Mouse (Mus musculus): ENCODE results near the gene Pde11a. TPM values are rescaled to one million over a fixed set of nuclear protein-coding genes. Genes with fewer than 3 reads are reported as not detected.

Pde11a gene
- total and polyA plus RNA-seq, 3 experiments: 0.04 to 2.3 (median 0.38) TPM

DNA sequence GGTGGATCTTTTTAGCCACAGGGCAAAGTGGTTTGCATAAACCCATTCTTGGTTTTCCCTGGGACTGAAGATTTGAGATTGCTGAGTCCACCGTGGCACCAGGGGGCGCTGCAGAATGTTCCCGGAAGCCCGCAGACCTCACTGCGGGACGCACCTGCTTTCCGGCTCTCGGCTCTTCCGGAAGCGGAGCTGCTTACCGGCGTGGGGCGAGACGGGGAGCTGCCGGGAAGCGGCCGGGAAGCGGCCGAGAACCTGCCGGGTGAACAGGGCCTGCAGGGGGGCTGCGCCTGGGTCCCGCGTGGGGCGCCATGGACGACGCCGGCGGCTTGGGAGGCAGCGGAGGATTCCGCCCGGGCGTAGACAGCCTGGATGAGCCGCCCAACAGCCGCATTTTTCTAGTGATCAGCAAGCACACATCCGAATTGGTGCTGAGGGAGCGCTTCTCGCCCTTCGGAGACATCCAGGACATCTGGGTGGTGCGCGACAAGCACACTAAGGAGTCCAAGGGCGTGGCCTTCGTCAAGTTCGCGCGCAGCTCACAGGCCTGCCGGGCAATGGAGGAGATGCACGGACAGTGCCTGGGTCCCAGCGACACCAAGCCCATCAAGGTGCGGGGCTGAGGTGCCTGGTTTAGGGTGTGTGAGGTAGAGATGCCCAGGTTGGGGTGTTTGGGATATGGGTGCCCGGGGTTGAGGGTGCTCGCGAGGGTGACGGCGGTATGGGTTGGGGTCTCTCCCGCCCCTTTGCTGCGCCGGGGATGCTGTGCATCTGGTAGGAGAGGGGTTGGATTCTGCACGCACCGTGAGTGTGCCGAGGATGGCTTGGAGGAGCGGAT is 31.5 kb upstream of the Pde11a start, which contains the start of gene Rbm45:
Gene Rbm45, plus strand, starts transcription at position 164 of the 835 bp plus-strand sequence.
- H3K4me1 ChIP-seq (ENCODE audit: insufficient read depth, low read depth, low read length): peaks cover 14% of the 10 kb centered on the region
- H3K36me3 ChIP-seq (replicated peaks): peaks cover 33% of the 10 kb centered on the region
- DNase-seq (ENCODE audit: low spot score) (peak; percentile 74), ATAC-seq (ENCODE audit: extremely low read depth, insufficient number of reproducible peaks, low FRiP score, poor library complexity, severe bottlenecking) (peak; percentile 49)
- no peaks in the 10 kb centered on the region for H3K27me3 ChIP-seq (ENCODE audit: insufficient read depth, low read length)
- peak within 1 kb of the TSS; percentile 98 for H3K4me3 ChIP-seq (ENCODE audit: low read depth, low read length)
- no peaks in the 10 kb centered on the region for H3K9me3 ChIP-seq (replicated peaks)
- TF ChIP-seq POLR2AphosphoS5 (IDR thresholded peaks at IDR 0.05; ENCODE audit: insufficient replicate concordance, low read depth, low read length) (no peak), CTCF (IDR thresholded peaks at IDR 0.05; ENCODE audit: low read depth, low read length) (peak; percentile 48)

DNA sequence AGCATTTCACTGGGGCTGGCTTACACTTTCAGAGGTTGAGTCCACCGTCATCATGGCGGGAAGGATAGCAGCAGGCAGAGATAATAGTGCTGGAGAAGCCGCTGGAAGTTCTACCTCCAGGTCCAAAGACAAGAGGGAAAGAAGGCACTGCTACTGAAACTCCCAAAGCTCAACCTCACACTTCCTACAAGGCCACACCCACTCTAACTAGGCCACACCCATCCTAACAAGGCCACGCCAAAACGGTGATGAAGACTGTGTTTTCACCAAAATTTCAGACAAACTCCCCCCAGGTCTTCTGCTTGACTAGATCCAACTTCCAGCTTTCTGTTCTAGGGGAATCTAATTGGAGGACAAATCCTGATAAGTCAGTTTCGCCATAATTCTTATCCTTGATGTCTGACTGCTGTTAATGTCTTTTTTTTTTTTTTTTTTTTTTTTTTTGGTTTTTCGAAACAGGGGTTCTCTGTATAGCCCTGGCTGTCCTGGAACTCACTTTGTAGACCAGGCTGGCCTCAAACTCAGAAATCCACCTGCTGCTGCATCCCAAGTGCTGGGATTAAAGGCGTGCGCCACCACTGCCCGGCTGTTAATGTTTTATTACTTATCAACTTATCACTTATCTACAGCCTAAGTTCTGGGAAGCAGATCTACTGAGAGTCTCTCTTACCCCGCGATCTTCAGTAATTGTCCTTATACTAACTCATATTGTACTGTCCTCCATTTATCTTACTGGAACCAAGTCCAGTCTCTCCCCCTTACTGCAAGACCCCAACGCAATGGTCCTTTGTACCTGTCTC is 30.5 kb upstream of the Pde11a start:
- TF ChIP-seq GATA2 (IDR thresholded peaks at IDR 0.05; ENCODE audit: borderline replicate concordance, low read depth, low read length) (no peak), TAL1 (conservative IDR thresholded peaks at IDR 0.05; ENCODE audit: low read depth, low read length) (no peak), GATA1 (IDR thresholded peaks at IDR 0.05; ENCODE audit: borderline replicate concordance, low read length) (no peak), CTCF (IDR thresholded peaks at IDR 0.05; ENCODE audit: low read depth, low read length) (no peak), POLR2AphosphoS5 (IDR thresholded peaks at IDR 0.05; ENCODE audit: insufficient replicate concordance, low read depth, low read length) (no peak)
- Histone ChIP-seq H3K27me3 (ENCODE audit: insufficient read depth, low read length) (no peaks in the 10 kb centered on the region), H3K4me1 (ENCODE audit: insufficient read depth, low read depth, low read length) (peaks cover 14% of the 10 kb centered on the region), H3K4me3 (ENCODE audit: low read depth, low read length) (no peak overlapping the region; the same call in 1 of the 2 replicates), H3K36me3 (replicated peaks) (peaks cover 23% of the 10 kb centered on the region), H3K9me3 (replicated peaks) (no peaks in the 10 kb centered on the region)
- ATAC-seq (ENCODE audit: extremely low read depth, insufficient number of reproducible peaks, low FRiP score, poor library complexity, severe bottlenecking) (no peak), DNase-seq (ENCODE audit: low spot score) (no peak)

DNA sequence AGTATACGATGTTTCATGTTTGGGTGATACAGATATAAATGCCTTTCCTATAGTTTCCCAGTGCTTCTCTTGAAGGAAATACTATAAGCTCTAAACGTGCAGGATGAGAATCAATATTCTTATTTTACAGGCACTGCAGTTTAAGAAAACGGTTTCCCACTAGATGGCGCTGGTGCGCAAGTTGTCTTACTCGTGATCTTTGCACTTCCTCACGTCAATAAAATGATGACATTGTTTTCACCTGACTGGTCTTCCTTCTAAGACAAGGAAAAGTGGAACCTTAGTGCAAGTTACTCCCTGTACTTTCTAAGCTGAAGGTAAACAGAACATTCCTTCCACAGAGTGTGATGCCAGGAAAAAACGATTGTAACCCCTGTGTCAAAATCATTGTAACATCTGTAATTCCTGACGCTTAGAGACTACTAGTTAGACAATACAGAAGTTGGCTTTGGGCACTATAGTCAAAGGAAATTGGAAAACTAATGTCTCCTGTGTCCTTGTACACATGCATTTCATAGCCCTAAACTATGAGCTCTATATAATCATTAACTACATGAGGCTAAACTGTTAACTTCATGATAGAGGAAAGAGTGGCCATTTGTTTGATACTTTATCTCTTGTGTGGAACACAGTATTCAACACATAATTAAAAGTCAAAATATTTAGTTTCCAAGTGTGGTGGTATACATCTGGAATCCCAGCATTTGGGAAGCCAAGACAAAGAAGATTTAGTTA is 28.8 kb upstream of the Pde11a start:
- Histone ChIP-seq H3K36me3 (replicated peaks) (peaks cover 8% of the 10 kb centered on the region), H3K4me1 (ENCODE audit: insufficient read depth, low read depth, low read length) (peaks cover 9% of the 10 kb centered on the region), H3K27me3 (ENCODE audit: insufficient read depth, low read length) (no peaks in the 10 kb centered on the region), H3K4me3 (ENCODE audit: low read depth, low read length) (no peak overlapping the region), H3K9me3 (replicated peaks) (no peaks in the 10 kb centered on the region)
- DNase-seq (ENCODE audit: low spot score) (peak; percentile 43), ATAC-seq (ENCODE audit: extremely low read depth, insufficient number of reproducible peaks, low FRiP score, poor library complexity, severe bottlenecking) (0 out of 2 replicates have a peak, but pooled peaks have one; percentile 7)
- peak; percentile 62 for TF ChIP-seq CTCF (IDR thresholded peaks at IDR 0.05; ENCODE audit: low read depth, low read length)
- no peak for TF ChIP-seq GATA1 (IDR thresholded peaks at IDR 0.05; ENCODE audit: borderline replicate concordance, low read length)

DNA sequence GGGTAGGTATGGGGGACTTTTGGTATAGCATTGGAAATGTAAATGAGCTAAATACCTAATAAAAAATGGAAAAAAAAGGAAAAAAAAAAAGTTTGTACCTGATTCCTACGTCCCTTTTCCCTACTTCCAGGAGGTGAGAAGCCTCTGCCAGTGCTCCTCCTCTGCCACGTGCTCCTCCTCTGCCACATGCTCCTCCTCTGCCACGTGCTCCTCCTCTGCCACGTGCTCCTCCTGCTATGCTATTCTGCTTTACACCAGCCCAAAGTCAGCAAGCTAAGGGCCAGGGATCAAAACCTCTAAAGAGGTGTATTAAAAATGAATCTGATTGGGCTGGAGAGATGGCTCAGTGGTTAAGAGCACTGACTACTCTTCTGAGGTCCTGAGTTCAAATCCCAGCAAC is 27.2 kb upstream of the Pde11a start:
- no peaks in the 10 kb centered on the region for H3K36me3 ChIP-seq (replicated peaks)
- H3K4me1 ChIP-seq (ENCODE audit: insufficient read depth, low read depth, low read length): no peaks in the 10 kb centered on the region; the same call in 1 of the 2 replicates
- H3K27me3 ChIP-seq (ENCODE audit: insufficient read depth, low read length): no peaks in the 10 kb centered on the region
- DNase-seq (ENCODE audit: low spot score) (no peak), ATAC-seq (ENCODE audit: extremely low read depth, insufficient number of reproducible peaks, low FRiP score, poor library complexity, severe bottlenecking) (no peak)
- TF ChIP-seq POLR2AphosphoS5 (IDR thresholded peaks at IDR 0.05; ENCODE audit: insufficient replicate concordance, low read depth, low read length): no peak
- no peaks in the 10 kb centered on the region for H3K9me3 ChIP-seq (replicated peaks)
- no peak overlapping the region for H3K4me3 ChIP-seq (ENCODE audit: low read depth, low read length)

DNA sequence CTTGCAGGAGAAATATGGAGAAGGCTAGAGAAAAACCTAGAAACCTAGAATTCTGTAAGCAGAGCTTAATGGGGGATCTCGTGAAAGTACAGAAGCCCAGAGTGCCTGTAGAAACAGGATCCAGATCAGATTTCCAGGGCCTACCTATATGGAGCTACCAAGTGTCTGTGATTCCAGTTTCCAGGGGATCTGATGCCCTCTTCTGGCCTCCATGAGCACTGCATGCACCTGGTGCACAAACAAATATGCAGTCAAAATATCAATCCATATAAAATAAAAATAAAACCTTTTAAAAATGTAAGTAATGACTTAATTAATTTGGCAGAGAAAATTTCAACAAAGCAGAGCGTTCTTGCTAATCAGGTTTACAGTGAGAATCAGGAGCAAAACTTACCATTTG is 23.5 kb upstream of the Pde11a start:
- Histone ChIP-seq H3K27me3 (ENCODE audit: insufficient read depth, low read length) (peaks cover 3% of the 10 kb centered on the region; the same call in 1 of the 2 replicates), H3K4me1 (ENCODE audit: insufficient read depth, low read depth, low read length) (no peaks in the 10 kb centered on the region), H3K36me3 (replicated peaks) (no peaks in the 10 kb centered on the region), H3K4me3 (ENCODE audit: low read depth, low read length) (no peak overlapping the region), H3K9me3 (replicated peaks) (no peaks in the 10 kb centered on the region)
- ATAC-seq (ENCODE audit: extremely low read depth, insufficient number of reproducible peaks, low FRiP score, poor library complexity, severe bottlenecking): no peak
- TF ChIP-seq POLR2AphosphoS5 (IDR thresholded peaks at IDR 0.05; ENCODE audit: insufficient replicate concordance, low read depth, low read length) (no peak), TAL1 (conservative IDR thresholded peaks at IDR 0.05; ENCODE audit: low read depth, low read length) (no peak), GATA1 (IDR thresholded peaks at IDR 0.05; ENCODE audit: borderline replicate concordance, low read length) (no peak), GATA2 (IDR thresholded peaks at IDR 0.05; ENCODE audit: borderline replicate concordance, low read depth, low read length) (no peak), CTCF (IDR thresholded peaks at IDR 0.05; ENCODE audit: low read depth, low read length) (no peak)
- no peak for DNase-seq (ENCODE audit: low spot score)

DNA sequence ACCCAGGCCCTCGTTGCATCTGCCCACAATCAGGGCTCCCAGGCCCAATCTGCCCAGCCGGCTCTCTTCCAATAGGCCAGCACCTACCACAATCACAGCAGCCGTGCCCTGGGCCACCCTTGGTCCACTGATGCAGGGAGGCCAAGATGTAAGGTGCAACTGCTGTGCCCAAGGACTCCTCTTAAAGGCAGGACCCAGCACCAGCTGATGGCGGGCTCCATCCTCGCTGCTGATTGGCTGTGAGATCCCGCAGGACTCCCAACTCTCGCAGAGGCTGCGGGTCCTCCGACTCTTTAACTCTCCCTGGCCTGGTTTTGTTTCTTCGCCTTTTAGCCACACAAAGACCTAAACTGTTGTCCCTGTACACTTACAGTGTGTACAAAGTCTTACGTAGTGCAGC is 21.7 kb upstream of the Pde11a start, which contains the start of gene Cyct:
Gene Cyct, minus strand, starts transcription at position 225 of the 400 bp plus-strand sequence.
- peaks cover 3% of the 10 kb centered on the region; the same call in 1 of the 2 replicates for H3K27me3 ChIP-seq (ENCODE audit: insufficient read depth, low read length)
- no peaks in the 10 kb centered on the region for H3K36me3 ChIP-seq (replicated peaks)
- H3K9me3 ChIP-seq (replicated peaks): no peaks in the 10 kb centered on the region
- TF ChIP-seq TAL1 (conservative IDR thresholded peaks at IDR 0.05; ENCODE audit: low read depth, low read length) (no peak), GATA2 (IDR thresholded peaks at IDR 0.05; ENCODE audit: borderline replicate concordance, low read depth, low read length) (no peak), CTCF (IDR thresholded peaks at IDR 0.05; ENCODE audit: low read depth, low read length) (no peak), GATA1 (IDR thresholded peaks at IDR 0.05; ENCODE audit: borderline replicate concordance, low read length) (no peak), POLR2AphosphoS5 (IDR thresholded peaks at IDR 0.05; ENCODE audit: insufficient replicate concordance, low read depth, low read length) (no peak)
- no peak within 1 kb of the TSS for H3K4me3 ChIP-seq (ENCODE audit: low read depth, low read length)
- DNase-seq (ENCODE audit: low spot score) (no peak), ATAC-seq (ENCODE audit: extremely low read depth, insufficient number of reproducible peaks, low FRiP score, poor library complexity, severe bottlenecking) (no peak)
- H3K4me1 ChIP-seq (ENCODE audit: insufficient read depth, low read depth, low read length): no peaks in the 10 kb centered on the region
